ENCODE assay signal across 8 mouse cellular contexts in the genomic region with DNA sequence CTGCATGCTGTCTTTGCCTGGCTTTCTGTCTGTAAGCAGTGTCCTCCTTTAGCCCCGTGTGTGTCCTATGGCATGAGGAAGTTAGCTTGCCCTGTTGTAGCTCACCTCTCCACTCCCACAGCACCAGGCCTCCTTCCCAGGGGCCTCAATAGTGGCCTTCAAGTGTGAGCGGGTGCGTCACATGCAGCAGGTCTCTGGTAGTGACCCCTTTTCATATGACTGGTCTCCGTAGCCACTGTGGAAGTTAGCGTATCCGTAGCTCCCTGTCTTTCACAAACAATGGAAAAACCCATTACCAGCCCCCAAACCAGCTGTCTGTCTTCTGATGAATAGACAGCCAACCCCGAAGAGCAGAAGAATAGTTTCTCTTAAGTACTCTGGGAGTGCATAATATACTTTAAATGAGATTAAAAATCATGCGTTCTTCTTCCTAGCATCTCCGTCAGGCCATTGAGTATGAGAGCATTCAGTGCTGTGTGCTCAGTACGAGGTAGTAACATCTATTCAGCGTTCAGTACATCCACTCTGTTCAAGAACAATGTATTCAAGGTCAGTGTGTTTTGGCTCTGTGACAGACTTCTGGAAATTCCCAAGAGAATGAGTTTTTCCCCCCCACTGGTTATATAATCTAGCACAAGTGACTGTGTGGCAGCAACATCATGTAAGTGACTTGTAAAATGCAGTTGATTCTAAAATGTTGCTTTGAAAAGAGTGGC.
A peak's percentile ranks its signal among the peaks of the same experiment; 100 is the strongest.
DNase-seq lines count a peak whose midpoint lies in the region; ATAC-seq lines count a peak whose summit lies in the region.

No protein-coding gene starts in this region.

- H3K27ac ChIP-seq in neural tube, embryonic 13.5 days (replicated peaks) = peak overlapping the region; percentile 23; the same call in 1 of the 2 replicates
- H3K27ac ChIP-seq in neural tube, embryonic 15.5 days (replicated peaks) = no peak overlapping the region
- peak overlapping the region; percentile 61 for H3K27ac ChIP-seq in kidney, embryonic 15.5 days

- H3K27me3 ChIP-seq in neural tube, embryonic 13.5 days = no peaks in the 10 kb centered on the region
- H3K27me3 ChIP-seq in neural tube, embryonic 15.5 days (replicated peaks) = no peaks in the 10 kb centered on the region
- no peaks in the 10 kb centered on the region for H3K27me3 ChIP-seq in kidney, embryonic 15.5 days

- WGBS in neural tube, embryonic 13.5 days = 29% methylated on average over 11 of the region's 11 CpGs
- WGBS in neural tube, embryonic 15.5 days = 28% methylated on average over 11 of the region's 11 CpGs
- WGBS in kidney, embryonic 15.5 days = 35% methylated on average over 11 of the region's 11 CpGs

- no peaks in the 10 kb centered on the region for H3K9me3 ChIP-seq in neural tube, embryonic 13.5 days
- no peaks in the 10 kb centered on the region for H3K9me3 ChIP-seq in neural tube, embryonic 15.5 days (replicated peaks)
- H3K9me3 ChIP-seq in kidney, embryonic 15.5 days (replicated peaks) = no peaks in the 10 kb centered on the region

- H3K4me2 ChIP-seq in neural tube, embryonic 13.5 days = no peak overlapping the region
- H3K4me2 ChIP-seq in neural tube, embryonic 15.5 days = no peak overlapping the region
- no peak overlapping the region for H3K4me2 ChIP-seq in kidney, embryonic 15.5 days

- ATAC-seq in neural tube, embryonic 13.5 days (ENCODE audit: low read depth) = no peak; the same call in 1 of the 2 replicates
- ATAC-seq in neural tube, embryonic 15.5 days (ENCODE audit: low FRiP score) = no peak
- peak; percentile 64 for ATAC-seq in kidney, embryonic 15.5 days (replicated peaks; ENCODE audit: low FRiP score)

- DNase-seq in adrenal gland, adult 2 months = peak; percentile 69
- no peak for DNase-seq in adrenal gland, postnatal 25 days
- peak; percentile 61 for DNase-seq in telencephalon, adult 2 months (ENCODE audit: low read depth, low spot score)
- DNase-seq in urinary bladder, postnatal 10 days (ENCODE audit: low spot score) = no peak
- DNase-seq in gastrocnemius, postnatal 25 days = no peak

- no peaks in the 10 kb centered on the region for H3K36me3 ChIP-seq in neural tube, embryonic 13.5 days
- no peaks in the 10 kb centered on the region for H3K36me3 ChIP-seq in neural tube, embryonic 15.5 days
- H3K36me3 ChIP-seq in kidney, embryonic 15.5 days = no peaks in the 10 kb centered on the region

- H3K9ac ChIP-seq in neural tube, embryonic 13.5 days = no peak overlapping the region
- H3K9ac ChIP-seq in neural tube, embryonic 15.5 days (replicated peaks) = no peak overlapping the region
- no peak overlapping the region for H3K9ac ChIP-seq in kidney, embryonic 15.5 days

- peaks cover 61% of the 10 kb centered on the region for H3K4me1 ChIP-seq in neural tube, embryonic 13.5 days (replicated peaks)
- H3K4me1 ChIP-seq in neural tube, embryonic 15.5 days = peaks cover 47% of the 10 kb centered on the region
- peaks cover 78% of the 10 kb centered on the region for H3K4me1 ChIP-seq in kidney, embryonic 15.5 days

- H3K4me3 ChIP-seq in neural tube, embryonic 13.5 days = no peak overlapping the region
- no peak overlapping the region for H3K4me3 ChIP-seq in neural tube, embryonic 15.5 days (replicated peaks)
- no peak overlapping the region for H3K4me3 ChIP-seq in kidney, embryonic 15.5 days (replicated peaks)

Comparison
In these comparisons a context has a peak if more than half of its experiments do, and no peak if none do; other contexts are left out.
1. DNase-seq: peak in adrenal gland, adult 2 months (single experiment) and telencephalon, adult 2 months (single experiment); none in adrenal gland, postnatal 25 days (single experiment), urinary bladder, postnatal 10 days (single experiment) and gastrocnemius, postnatal 25 days (single experiment).